Mouse (Mus musculus): ENCODE measurements at regions not wholly inside any gene's neighbourhood (a gene's known extent, or its start where the extent isn't known, plus 50 kb on each side); places are given as distances from the start of the nearest gene placed in this dataset.

DNA sequence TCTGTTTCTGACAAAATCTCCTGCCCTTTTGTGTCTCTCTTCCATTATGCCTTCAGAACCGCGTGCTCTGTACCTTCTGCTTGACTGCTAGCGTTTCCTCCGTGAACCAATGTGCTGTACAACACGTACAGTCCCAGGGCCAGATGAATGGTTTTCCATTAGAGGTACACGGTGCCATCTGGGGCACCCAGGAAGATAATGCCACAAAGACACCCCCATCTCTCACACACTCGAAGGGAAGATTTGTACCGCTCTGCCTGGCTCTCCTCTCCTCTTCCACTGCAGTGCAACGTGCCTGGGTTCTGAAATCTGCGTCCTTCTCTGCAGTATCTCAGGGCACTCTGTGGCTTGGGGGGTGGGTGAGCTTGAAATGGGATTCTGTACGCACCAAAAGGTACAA, 487.4 kb upstream of the Stxbp6 start:
- TF ChIP-seq POLR2A (IDR thresholded peaks at IDR 0.05; ENCODE audit: insufficient read depth, low read depth, low read length) (no peak), CTCF (IDR thresholded peaks at IDR 0.05) (no peak), EP300 (IDR thresholded peaks at IDR 0.05; ENCODE audit: insufficient read depth, low read depth, low read length) (no peak)

Data from heart, adult 2 months (tissue).